Mouse (Mus musculus): ENCODE measurements around the gene Cep78.

Cep78 gene

GRCm38 (mm10) chr19:15973365-15973764 lies 11.4 kb downstream of the Cep78 start:
- DNase-seq (ENCODE audit: low spot score in 2 of 2): no peak

GRCm38 (mm10) chr19:15965082-15965481 lies 19.7 kb downstream of the Cep78 start:
- DNase-seq (ENCODE audit: low spot score in 2 of 2): peak in 1 of 2 experiments; percentile 27

- no peak for DNase-seq (ENCODE audit: low spot score in 2 of 2)
Observed at GRCm38 (mm10) chr19:15964533-15964932, 20.3 kb downstream of the Cep78 start.

GRCm38 (mm10) chr19:15963011-15963695 lies 21.6 kb downstream of the Cep78 start:
- DNase-seq (ENCODE audit: low spot score in 2 of 2): no peak

- DNase-seq (ENCODE audit: low spot score in 2 of 2): no peak
Observed at GRCm38 (mm10) chr19:15962313-15962712, 22.5 kb downstream of the Cep78 start.

GRCm38 (mm10) chr19:15950225-15950624 lies 34.6 kb downstream of the Cep78 start:
- DNase-seq (ENCODE audit: low spot score in 2 of 2): no peak

- no peak for DNase-seq (ENCODE audit: low spot score in 2 of 2)
Observed at GRCm38 (mm10) chr19:15948867-15949266, 35.9 kb downstream of the Cep78 start.

GRCm38 (mm10) chr19:15948426-15948825 lies 36.4 kb downstream of the Cep78 start:
- DNase-seq (ENCODE audit: low spot score in 2 of 2): no peak

GRCm38 (mm10) chr19:15947237-15947636 lies 37.6 kb downstream of the Cep78 start, which contains the start of gene Psat1:
TSS of gene Psat1 (minus strand) at chr19:15947337.
- no peak for DNase-seq (ENCODE audit: low spot score in 2 of 2)

- DNase-seq (ENCODE audit: low spot score in 2 of 2): no peak
Observed at GRCm38 (mm10) chr19:15946663-15947062, 38.1 kb downstream of the Cep78 start.

GRCm38 (mm10) chr19:15943117-15943423 lies 41.7 kb downstream of the Cep78 start:
- DNase-seq (ENCODE audit: low spot score in 2 of 2): no peak

GRCm38 (mm10) chr19:15942421-15943116 lies 42.2 kb downstream of the Cep78 start:
- DNase-seq (ENCODE audit: low spot score in 2 of 2): no peak

- no peak for DNase-seq (ENCODE audit: low spot score in 2 of 2)
Observed at GRCm38 (mm10) chr19:15941399-15941798, 43.4 kb downstream of the Cep78 start.

- peak in 1 of 2 experiments; percentile 66 for DNase-seq (ENCODE audit: low spot score in 2 of 2)
Observed at GRCm38 (mm10) chr19:15925719-15926045, 59.1 kb downstream of the Cep78 start.

- DNase-seq (ENCODE audit: low spot score in 2 of 2): peak; percentile 72 to 86
Observed at GRCm38 (mm10) chr19:15924866-15925718, 59.7 kb downstream of the Cep78 start.

- DNase-seq (ENCODE audit: low spot score in 2 of 2): peak in 1 of 2 experiments; percentile 71
Observed at GRCm38 (mm10) chr19:15924181-15924865, 60.5 kb downstream of the Cep78 start.

GRCm38 (mm10) chr19:15923426-15923825 lies 61.4 kb downstream of the Cep78 start:
- peak in 1 of 2 experiments; percentile 28 for DNase-seq (ENCODE audit: low spot score in 2 of 2)

GRCm38 (mm10) chr19:15919336-15919735 lies 65.5 kb downstream of the Cep78 start:
- DNase-seq (ENCODE audit: low spot score in 2 of 2): no peak

- DNase-seq (ENCODE audit: low spot score in 2 of 2): no peak
Observed at GRCm38 (mm10) chr19:15918111-15918510, 66.7 kb downstream of the Cep78 start.

- DNase-seq (ENCODE audit: low spot score in 2 of 2): no peak
Observed at GRCm38 (mm10) chr19:15913249-15913997, 71.4 kb downstream of the Cep78 start.

GRCm38 (mm10) chr19:15911441-15911840 lies 73.3 kb downstream of the Cep78 start:
- DNase-seq (ENCODE audit: low spot score in 2 of 2): no peak

Data from cerebellum, postnatal 4 days (tissue).